ENCODE assay signal across 8 mouse cellular contexts in genomic region chr3:90231075-90231474, GRCm38 (mm10). TPM values are rescaled to one million over a fixed set of nuclear protein-coding genes. Genes with fewer than 3 reads are reported as not detected.
DNase-seq lines count a peak whose midpoint lies in the region; ATAC-seq and TF ChIP-seq lines count a peak whose summit lies in the region.

No protein-coding gene starts in this region.

- ATAC-seq in embryonic facial prominence, embryonic 15.5 days (ENCODE audit: insufficient number of reproducible peaks, low FRiP score, low TSS enrichment, low read depth): no peak
- ATAC-seq in limb, embryonic 14.5 days (ENCODE audit: low FRiP score, low read depth): no peak

- H3K36me3 ChIP-seq in liver, adult 2 months (ENCODE audit: control insufficient read depth, insufficient read depth, low read length): peaks cover 16% of the 10 kb centered on the region
- H3K36me3 ChIP-seq in embryonic facial prominence, embryonic 15.5 days: peaks cover 22% of the 10 kb centered on the region
- H3K36me3 ChIP-seq in limb, embryonic 14.5 days (ENCODE audit: control insufficient read depth, insufficient read depth, low read length): peaks cover 22% of the 10 kb centered on the region

- H3K9ac ChIP-seq in liver, adult 2 months (ENCODE audit: low read depth, low read length): peak overlapping the region; percentile 45; the same call in 1 of the 2 replicates
- 0 out of 2 replicates have a peak overlapping the region, but pooled peaks have one; percentile 10 for H3K9ac ChIP-seq in embryonic facial prominence, embryonic 15.5 days
- peak overlapping the region; percentile 83 for H3K9ac ChIP-seq in limb, embryonic 14.5 days (ENCODE audit: low read depth, low read length, severe bottlenecking)

- intact Hi-C loops in gastrocnemius, postnatal 36 days (cut with DNase I): no loop called here

- no peak for DNase-seq in liver, adult 2 months (ENCODE audit: extremely low read depth, low read depth, low spot score)
- DNase-seq in liver: no peak
- DNase-seq in limb, embryonic 14.5 days (ENCODE audit: low spot score): no peak
- DNase-seq in left cerebral cortex, adult 18-20 months (ENCODE audit: low spot score in 2 of 2): no peak
- no peak for DNase-seq in gastrocnemius, postnatal 36 days
- no peak for DNase-seq in urinary bladder, adult 18-20 months (ENCODE audit: low spot score in 2 of 2)

- H3K9me3 ChIP-seq in embryonic facial prominence, embryonic 15.5 days (replicated peaks): no peaks in the 10 kb centered on the region
- no peaks in the 10 kb centered on the region for H3K9me3 ChIP-seq in limb, embryonic 14.5 days (ENCODE audit: control insufficient read depth, low read length)

- TF ChIP-seq CTCF in liver, adult 2 months (IDR thresholded peaks at IDR 0.05; ENCODE audit: low read depth, low read length): no peak
- TF ChIP-seq CTCF in olfactory bulb, adult 2 months (IDR thresholded peaks at IDR 0.05; ENCODE audit: insufficient read depth, low read depth, low read length): no peak

- no peak for TF ChIP-seq POLR2A in liver, adult 2 months (IDR thresholded peaks at IDR 0.05; ENCODE audit: extremely low read depth, insufficient read depth, low read length)
- no peak for TF ChIP-seq POLR2A in limb, embryonic 14.5 days (IDR thresholded peaks at IDR 0.05; ENCODE audit: borderline replicate concordance, extremely low read depth, insufficient read depth, insufficient read length)
- no peak for TF ChIP-seq POLR2A in olfactory bulb, adult 2 months (IDR thresholded peaks at IDR 0.05; ENCODE audit: insufficient read depth, low read depth, low read length)

- WGBS in liver, adult 2 months: 22% methylated on average over 8 of the region's 8 CpGs
- WGBS in embryonic facial prominence, embryonic 15.5 days: 16% methylated on average over 8 of the region's 8 CpGs
- WGBS in limb, embryonic 14.5 days: 14% methylated on average over 8 of the region's 8 CpGs
- 12% methylated on average over 8 of the region's 8 CpGs for WGBS in olfactory bulb, adult 2 months

- peaks cover 6% of the 10 kb centered on the region for H3K4me1 ChIP-seq in liver, adult 2 months (ENCODE audit: control insufficient read depth, insufficient read depth, low read length)
- H3K4me1 ChIP-seq in embryonic facial prominence, embryonic 15.5 days: peaks cover 9% of the 10 kb centered on the region
- H3K4me1 ChIP-seq in limb, embryonic 14.5 days (ENCODE audit: control insufficient read depth, insufficient read depth, low read length): peaks cover 4% of the 10 kb centered on the region; the same call in 1 of the 2 replicates
- H3K4me1 ChIP-seq in olfactory bulb, adult 2 months (ENCODE audit: control insufficient read depth, insufficient read depth, low read length): peaks cover 4% of the 10 kb centered on the region

- H3K79me2 ChIP-seq in liver, adult 2 months (ENCODE audit: control insufficient read depth, insufficient read depth, low read length): no peaks in the 10 kb centered on the region

- peak overlapping the region; percentile 30 for H3K27ac ChIP-seq in liver, adult 2 months (replicated peaks; ENCODE audit: insufficient read depth, low read depth, low read length)
- peak overlapping the region; percentile 95 for H3K27ac ChIP-seq in embryonic facial prominence, embryonic 15.5 days (replicated peaks)
- H3K27ac ChIP-seq in limb, embryonic 14.5 days (replicated peaks; ENCODE audit: low read depth, low read length): peak overlapping the region; percentile 88; the same call in 1 of the 2 replicates
- no peak overlapping the region for H3K27ac ChIP-seq in olfactory bulb, adult 2 months (ENCODE audit: insufficient read depth, low read depth, low read length)

- H3K27me3 ChIP-seq in liver, adult 2 months (ENCODE audit: control insufficient read depth, insufficient read depth, low read length): no peaks in the 10 kb centered on the region
- H3K27me3 ChIP-seq in embryonic facial prominence, embryonic 15.5 days: no peaks in the 10 kb centered on the region
- H3K27me3 ChIP-seq in limb, embryonic 14.5 days (ENCODE audit: control insufficient read depth, insufficient read depth, low read length): no peaks in the 10 kb centered on the region

- H3K4me2 ChIP-seq in embryonic facial prominence, embryonic 15.5 days (replicated peaks): peak overlapping the region; percentile 73
- H3K4me2 ChIP-seq in limb, embryonic 14.5 days (replicated peaks; ENCODE audit: low read depth, low read length, severe bottlenecking): peak overlapping the region; percentile 80

- peak overlapping the region; percentile 84 for H3K4me3 ChIP-seq in liver, adult 2 months (ENCODE audit: insufficient read depth, low read depth, low read length)
- H3K4me3 ChIP-seq in embryonic facial prominence, embryonic 15.5 days (replicated peaks): peak overlapping the region; percentile 88
- H3K4me3 ChIP-seq in limb, embryonic 14.5 days (replicated peaks; ENCODE audit: low read length): peak overlapping the region; percentile 74
- peak overlapping the region; percentile 87 for H3K4me3 ChIP-seq in olfactory bulb, adult 2 months (ENCODE audit: insufficient read depth, low read depth, low read length)

RNA-seq across cellular contexts. Expression of gene Jtb, which starts 0.3 kb away (rescaled TPM):
- total RNA-seq in liver, adult 2 months (2014; rRNA removed): 44.9 and 57.5 TPM in 2 replicates
- polyA plus RNA-seq in liver, adult 2 months (2012; rRNA removed): 73.7 and 77.0 TPM in 2 replicates
- 111 and 121 TPM in 2 replicates for polyA plus RNA-seq in embryonic facial prominence, embryonic 15.5 days (2015; fragmentation: Nextera tagmentation; extraction: Ambion mirVana)
- polyA plus RNA-seq in limb, embryonic 14.5 days (2012; rRNA removed): 74.2 and 78.2 TPM in 2 replicates
- 120 and 130 TPM in 2 replicates for polyA plus RNA-seq in limb, embryonic 14.5 days (2014; fragmentation: Nextera tagmentation; extraction: Ambion mirVana)
- not detected in 2 replicates for polyA plus RNA-seq in olfactory bulb, adult 2 months (2012; ENCODE audit: insufficient read depth, insufficient read length, low replicate concordance, missing spikeins)
- 10 to 100 TPM; 43.0 to 43.5 TPM for total RNA-seq in left cerebral cortex, adult 18-20 months (2021)
- total RNA-seq in gastrocnemius, postnatal 36 days (2021): 10 to 100 TPM; 58.9 to 63.8 TPM

RNA-seq across cellular contexts. Expression of gene Creb3l4, which starts 12.2 kb away (rescaled TPM):
- total RNA-seq in liver, adult 2 months (2014; rRNA removed): 0.09 and 0.13 TPM in 2 replicates
- 0.12 and 0.16 TPM in 2 replicates for polyA plus RNA-seq in liver, adult 2 months (2012; rRNA removed)
- polyA plus RNA-seq in embryonic facial prominence, embryonic 15.5 days (2015; fragmentation: Nextera tagmentation; extraction: Ambion mirVana): 6.1 and 7.3 TPM in 2 replicates
- polyA plus RNA-seq in limb, embryonic 14.5 days (2012; rRNA removed): 6.3 and 6.4 TPM in 2 replicates
- polyA plus RNA-seq in limb, embryonic 14.5 days (2014; fragmentation: Nextera tagmentation; extraction: Ambion mirVana): 6.7 and 10.0 TPM in 2 replicates
- polyA plus RNA-seq in olfactory bulb, adult 2 months (2012; ENCODE audit: insufficient read depth, insufficient read length, low replicate concordance, missing spikeins): not detected in 2 replicates
- total RNA-seq in left cerebral cortex, adult 18-20 months (2021): under 1 TPM in 1 of 2 experiments, not detected in 1; 0.40 TPM
- total RNA-seq in gastrocnemius, postnatal 36 days (2021): under 1 TPM in 1 of 2 experiments, not detected in 1; 0.26 TPM

RNA-seq across cellular contexts. Expression of gene Slc39a1, which starts 16.9 kb away (rescaled TPM):
- total RNA-seq in liver, adult 2 months (2014; rRNA removed): 59.3 and 64.3 TPM in 2 replicates
- polyA plus RNA-seq in liver, adult 2 months (2012; rRNA removed): 67.7 and 68.0 TPM in 2 replicates
- polyA plus RNA-seq in embryonic facial prominence, embryonic 15.5 days (2015; fragmentation: Nextera tagmentation; extraction: Ambion mirVana): 107 and 115 TPM in 2 replicates
- polyA plus RNA-seq in limb, embryonic 14.5 days (2012; rRNA removed): 56.8 and 66.4 TPM in 2 replicates
- 104 and 111 TPM in 2 replicates for polyA plus RNA-seq in limb, embryonic 14.5 days (2014; fragmentation: Nextera tagmentation; extraction: Ambion mirVana)
- not detected in 2 replicates for polyA plus RNA-seq in olfactory bulb, adult 2 months (2012; ENCODE audit: insufficient read depth, insufficient read length, low replicate concordance, missing spikeins)
- 10 to 100 TPM; 43.0 to 43.4 TPM for total RNA-seq in left cerebral cortex, adult 18-20 months (2021)
- total RNA-seq in gastrocnemius, postnatal 36 days (2021): 10 to 100 TPM; 47.5 to 48.3 TPM

RNA-seq across cellular contexts. Expression of gene Rab13, which starts 17.6 kb away (rescaled TPM):
- 4.8 and 5.2 TPM in 2 replicates for total RNA-seq in liver, adult 2 months (2014; rRNA removed)
- 3.0 and 3.4 TPM in 2 replicates for polyA plus RNA-seq in liver, adult 2 months (2012; rRNA removed)
- polyA plus RNA-seq in embryonic facial prominence, embryonic 15.5 days (2015; fragmentation: Nextera tagmentation; extraction: Ambion mirVana): 34.0 and 35.0 TPM in 2 replicates
- polyA plus RNA-seq in limb, embryonic 14.5 days (2012; rRNA removed): 23.8 and 35.8 TPM in 2 replicates
- polyA plus RNA-seq in limb, embryonic 14.5 days (2014; fragmentation: Nextera tagmentation; extraction: Ambion mirVana): 17.8 and 21.8 TPM in 2 replicates
- polyA plus RNA-seq in olfactory bulb, adult 2 months (2012; ENCODE audit: insufficient read depth, insufficient read length, low replicate concordance, missing spikeins): not detected in 2 replicates
- total RNA-seq in left cerebral cortex, adult 18-20 months (2021): 1 to 10 TPM; 5.5 to 7.6 TPM
- 1 to 10 TPM; 6.1 to 7.1 TPM for total RNA-seq in gastrocnemius, postnatal 36 days (2021)

RNA-seq across cellular contexts. Expression of gene Rps27, which starts 17.6 kb away (rescaled TPM):
- total RNA-seq in liver, adult 2 months (2014; rRNA removed): 904 and 942 TPM in 2 replicates
- polyA plus RNA-seq in liver, adult 2 months (2012; rRNA removed): 220 and 226 TPM in 2 replicates
- polyA plus RNA-seq in embryonic facial prominence, embryonic 15.5 days (2015; fragmentation: Nextera tagmentation; extraction: Ambion mirVana): 1,680 and 1,915 TPM in 2 replicates
- polyA plus RNA-seq in limb, embryonic 14.5 days (2012; rRNA removed): 3,285 and 4,392 TPM in 2 replicates
- polyA plus RNA-seq in limb, embryonic 14.5 days (2014; fragmentation: Nextera tagmentation; extraction: Ambion mirVana): 2,297 and 2,465 TPM in 2 replicates
- 2,782 TPM in 1 of 2 replicates, not detected in the other for polyA plus RNA-seq in olfactory bulb, adult 2 months (2012; ENCODE audit: insufficient read depth, insufficient read length, low replicate concordance, missing spikeins)
- 1,000 to 10,000 TPM in 1 of 2 experiments, 100 to 1,000 TPM in 1; 977 to 1,003 TPM for total RNA-seq in left cerebral cortex, adult 18-20 months (2021)
- 100 to 1,000 TPM; 700 to 984 TPM for total RNA-seq in gastrocnemius, postnatal 36 days (2021)

Comparison
In these comparisons a context has a peak if more than half of its experiments do, and no peak if none do; other contexts are left out.
1. H3K9ac ChIP-seq: peak in every context shown above with its lines; median percentile 83 in limb, embryonic 14.5 days; 45 in liver, adult 2 months; 10 in embryonic facial prominence, embryonic 15.5 days.